Mouse (Mus musculus): ENCODE data around the gene Paf1.

Paf1 gene

DNA sequence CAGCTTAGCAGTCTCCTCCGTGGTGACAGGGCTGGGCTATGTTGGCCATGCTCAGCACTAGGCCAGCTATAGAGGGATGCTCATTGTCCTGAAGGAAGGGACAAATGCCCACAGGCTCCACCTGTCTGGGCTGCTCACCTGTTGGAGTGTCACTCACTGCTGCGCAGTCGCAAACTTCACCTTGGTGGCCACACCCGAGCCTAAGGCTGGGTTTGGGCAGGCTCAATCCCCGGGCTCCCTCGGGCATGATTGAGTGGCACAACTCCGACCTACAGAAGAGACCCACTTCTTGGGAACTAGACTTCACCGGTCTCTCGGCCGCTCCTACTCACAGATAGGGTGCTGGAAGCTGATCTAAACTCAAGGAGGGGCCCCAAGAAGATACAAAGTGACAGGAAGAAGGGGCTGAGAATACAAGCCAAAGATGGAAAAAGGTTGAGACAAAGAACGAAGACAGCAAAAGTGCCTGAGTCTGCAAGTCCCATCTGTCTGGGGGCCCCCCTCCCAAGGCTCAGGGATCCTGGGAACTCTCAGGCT lies 21.7 kb upstream of the Paf1 start:
- in situ Hi-C loops (cut with MboI, MseI): no loop called here

DNA sequence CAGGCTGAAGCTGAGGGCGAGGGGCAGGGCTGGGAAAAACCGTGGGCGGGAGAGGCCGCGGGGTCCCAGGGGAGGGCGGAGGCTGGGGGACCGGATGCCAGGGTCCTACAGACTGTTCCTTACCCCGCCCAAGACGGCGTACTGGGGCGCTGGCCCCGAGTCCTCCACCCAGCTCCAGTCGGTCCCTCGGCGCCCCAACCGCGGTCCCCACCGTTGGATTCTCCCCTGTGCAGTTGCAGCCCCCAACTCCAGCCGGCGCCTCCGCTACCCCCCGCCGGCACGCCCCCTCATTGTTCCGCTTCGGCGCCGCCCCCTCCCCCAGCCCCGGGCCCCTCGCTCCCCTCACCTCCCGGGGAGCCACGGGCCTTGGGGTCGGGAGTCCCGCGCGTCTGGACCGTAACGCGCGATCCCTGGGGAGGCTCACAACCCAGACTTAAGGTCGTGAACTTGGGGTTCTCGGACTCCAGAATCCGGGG lies 21.2 kb upstream of the Paf1 start:
- in situ Hi-C loops (cut with MboI, MseI): no loop called here

- in situ Hi-C loops (cut with MboI, MseI): no loop called here
These were observed 20.3 kb upstream of the Paf1 start, which contains the start of gene Plekhg2 for GRCm38 (mm10) chr7:28372251-28373108. TSS of gene Plekhg2 (minus strand) at chr7:28372599.

GRCm38 (mm10) chr7:28373131-28373581 lies 19.6 kb upstream of the Paf1 start:
- in situ Hi-C loops (cut with MboI, MseI): no loop called here

- in situ Hi-C loops (cut with MboI, MseI): no loop called here
These were observed 18.8 kb upstream of the Paf1 start for GRCm38 (mm10) chr7:28373891-28374495.

DNA sequence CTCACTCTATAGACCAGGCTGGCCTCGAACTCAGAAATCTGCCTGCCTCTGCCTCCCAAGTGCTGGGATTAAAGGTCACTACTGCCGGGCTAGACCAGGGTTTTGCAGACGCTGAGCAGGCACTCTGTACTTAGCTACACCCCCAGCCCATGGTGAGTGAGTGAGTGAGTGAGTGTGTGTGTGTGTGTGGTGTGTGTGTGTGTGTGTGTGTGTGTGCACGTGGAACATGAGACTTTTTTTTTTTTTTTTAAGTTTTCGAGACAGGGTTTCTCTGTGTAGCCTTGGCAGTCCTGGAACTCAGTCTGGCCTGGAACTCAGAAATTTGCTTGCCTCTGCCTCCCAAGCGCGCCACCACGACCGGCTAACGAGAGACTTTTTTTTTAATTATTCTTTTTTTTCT lies 18.1 kb upstream of the Paf1 start:
- in situ Hi-C loops (cut with MboI, MseI): no loop called here

DNA sequence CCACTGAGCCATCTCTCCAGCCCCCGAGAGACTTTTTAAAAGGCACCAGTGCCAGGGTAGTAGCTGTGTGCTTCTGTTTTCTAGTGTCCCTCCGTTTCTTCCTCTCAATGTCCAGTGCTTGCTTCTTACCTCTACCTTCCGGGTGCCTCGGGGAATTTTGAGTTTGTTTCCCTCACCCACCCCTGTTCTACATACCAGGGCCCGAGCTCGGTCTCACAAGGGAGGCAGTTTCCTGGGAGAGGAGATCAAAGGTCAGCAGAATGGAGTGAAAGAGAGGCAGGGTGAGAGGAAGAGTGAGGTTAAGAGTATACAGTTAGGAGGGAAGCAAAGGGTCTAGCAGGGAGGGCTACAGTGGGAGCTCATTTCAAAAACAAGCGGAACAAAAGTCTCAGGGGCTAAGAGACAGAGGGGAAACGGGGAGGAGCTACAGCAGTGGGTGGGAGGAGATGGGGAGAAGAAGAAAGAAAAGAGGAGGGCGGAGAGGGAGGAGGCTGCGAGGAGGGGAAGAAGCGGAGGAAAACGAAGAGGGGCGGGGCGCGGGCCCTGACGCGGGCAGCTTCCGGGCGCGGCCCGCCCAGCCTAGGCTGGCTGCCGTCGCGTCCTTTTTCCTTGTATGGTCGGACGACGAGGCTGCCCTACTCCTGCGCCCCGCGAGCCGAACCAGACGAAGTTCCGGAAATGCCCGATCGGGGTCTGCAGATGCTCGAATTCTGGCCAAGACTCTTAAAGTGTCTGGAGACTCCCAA lies 17.4 kb upstream of the Paf1 start:
- in situ Hi-C loops (cut with MboI, MseI): no loop called here

DNA sequence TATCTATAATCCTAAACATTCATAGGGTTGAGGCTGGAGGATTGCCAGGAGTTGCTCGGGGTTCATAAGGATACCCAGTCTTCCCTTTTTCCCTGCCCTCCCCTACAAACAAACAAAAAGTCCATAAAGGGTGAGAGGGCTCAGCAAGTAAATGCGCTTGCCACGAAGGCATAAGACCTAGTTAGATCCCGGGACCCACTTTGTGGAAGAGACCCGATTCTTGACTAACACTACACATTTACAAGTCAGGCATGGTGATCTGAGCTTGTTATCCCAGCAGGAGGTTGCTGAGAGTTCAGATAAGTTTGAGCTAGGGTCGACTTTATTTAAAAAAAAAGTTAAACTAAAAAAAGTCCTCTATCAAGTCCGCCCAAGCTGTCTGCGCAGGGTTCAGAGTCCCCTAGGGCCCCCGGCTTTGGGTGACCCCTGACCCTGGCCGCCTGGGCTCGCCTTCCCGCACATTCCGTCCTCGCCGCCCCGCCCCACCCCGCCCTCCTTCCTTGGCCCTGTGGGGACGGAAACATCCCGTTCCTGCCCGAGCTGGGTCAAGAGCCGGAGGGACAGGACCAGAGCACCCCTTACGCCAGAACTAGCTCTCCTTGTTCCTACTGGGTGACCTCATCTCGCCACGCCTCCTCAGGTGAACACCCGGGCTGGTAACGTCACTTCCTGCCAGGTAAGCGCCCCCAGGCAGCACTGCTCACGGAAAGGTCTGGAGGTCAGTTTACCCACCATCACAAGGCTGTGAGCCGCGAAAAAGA lies 16.6 kb upstream of the Paf1 start:
- in situ Hi-C loops (cut with MboI, MseI): no loop called here

DNA sequence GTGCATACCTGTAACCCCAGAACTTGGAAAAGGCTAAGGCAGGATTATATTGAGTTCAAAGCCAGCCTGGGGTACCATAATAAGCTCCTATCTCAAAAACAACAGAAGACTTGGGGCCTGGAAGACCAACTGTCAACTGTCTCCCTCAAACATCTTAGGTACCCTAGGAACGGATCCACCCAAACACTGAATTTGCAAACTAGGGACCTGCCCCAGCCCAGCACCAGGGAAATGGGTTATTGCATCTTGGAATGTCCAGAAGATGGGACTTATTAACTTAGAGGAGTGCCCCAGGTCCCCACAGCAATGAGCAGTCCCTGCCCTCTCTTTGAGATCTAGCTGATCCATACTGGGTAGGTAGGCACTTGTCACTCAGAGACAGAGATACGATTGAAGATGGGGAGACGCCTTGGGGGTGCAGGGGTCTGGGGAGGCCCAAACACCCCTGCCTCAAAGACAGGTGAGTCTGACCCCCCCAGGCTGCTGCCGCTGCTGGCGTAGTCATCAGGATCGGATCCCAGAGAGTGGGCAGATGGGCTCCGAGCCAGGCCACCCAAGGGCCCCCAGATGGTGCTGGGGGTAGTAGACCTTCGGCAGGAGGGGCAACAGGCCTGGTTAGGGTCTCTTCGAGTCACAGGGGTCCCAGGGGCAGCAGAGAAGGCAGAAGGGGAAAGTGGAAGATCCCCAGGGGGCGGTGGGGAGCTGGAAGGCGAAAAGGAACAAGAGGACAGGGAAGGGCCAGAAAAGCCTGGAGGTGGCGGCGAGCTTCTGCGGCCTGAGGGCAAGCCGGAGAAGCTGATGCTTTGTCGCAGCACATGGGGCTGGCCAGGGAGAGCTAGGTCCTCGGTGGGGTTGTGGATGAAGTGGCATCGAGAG lies 15.3 kb upstream of the Paf1 start:
- in situ Hi-C loops (cut with MboI, MseI): no loop called here

GRCm38 (mm10) chr7:28378066-28378690 lies 14.6 kb upstream of the Paf1 start:
- in situ Hi-C loops (cut with MboI, MseI): no loop called here

DNA sequence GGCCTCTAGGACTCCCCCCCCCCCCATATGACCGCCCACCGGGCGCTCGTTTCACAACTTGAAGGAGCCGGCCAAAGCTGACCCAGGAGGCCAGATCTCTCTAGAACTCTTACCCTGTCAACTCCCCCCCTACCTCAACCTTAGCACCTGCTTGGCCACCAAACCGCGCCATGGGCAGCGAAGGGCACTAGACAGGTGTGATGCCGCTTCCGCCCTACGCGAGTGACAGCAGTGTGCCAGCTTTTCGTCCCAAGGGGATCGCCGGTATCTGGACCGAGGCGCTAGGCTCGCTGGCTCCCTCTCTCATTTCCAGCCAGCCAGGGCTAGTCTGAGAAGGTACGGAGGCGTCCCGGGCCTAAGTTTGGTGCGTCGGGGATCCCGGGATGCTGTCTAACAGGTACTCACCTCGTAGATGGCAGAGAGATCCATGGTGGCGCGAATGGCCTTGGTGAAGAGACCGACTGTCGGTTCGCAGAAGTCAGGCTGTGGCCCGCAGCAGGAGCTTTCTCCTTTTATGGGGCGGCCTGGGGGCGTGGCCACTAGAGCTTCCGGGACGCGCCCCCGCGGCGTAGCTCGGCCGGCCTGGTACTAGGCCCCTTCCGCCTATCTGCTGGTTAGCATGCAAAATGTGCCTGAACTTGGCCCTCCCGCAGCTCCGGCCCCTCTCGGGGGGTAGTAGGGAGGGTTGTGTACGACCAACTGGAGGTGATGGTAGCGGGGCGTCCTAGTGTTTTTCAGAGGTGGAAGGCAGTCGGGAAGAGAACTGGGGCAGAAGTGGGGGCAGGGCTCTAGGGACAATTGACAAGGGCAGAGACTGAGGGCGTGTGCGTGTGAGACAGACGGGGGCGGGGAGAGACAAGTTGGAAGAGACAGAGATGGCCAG lies 13.7 kb upstream of the Paf1 start:
- in situ Hi-C loops (cut with MboI, MseI): no loop called here

GRCm38 (mm10) chr7:28380237-28381016 lies 12.3 kb upstream of the Paf1 start, which contains the start of gene Zfp36:
TSS of gene Zfp36 (minus strand) at chr7:28380253.
- in situ Hi-C loops (cut with MboI, MseI): no loop called here

DNA sequence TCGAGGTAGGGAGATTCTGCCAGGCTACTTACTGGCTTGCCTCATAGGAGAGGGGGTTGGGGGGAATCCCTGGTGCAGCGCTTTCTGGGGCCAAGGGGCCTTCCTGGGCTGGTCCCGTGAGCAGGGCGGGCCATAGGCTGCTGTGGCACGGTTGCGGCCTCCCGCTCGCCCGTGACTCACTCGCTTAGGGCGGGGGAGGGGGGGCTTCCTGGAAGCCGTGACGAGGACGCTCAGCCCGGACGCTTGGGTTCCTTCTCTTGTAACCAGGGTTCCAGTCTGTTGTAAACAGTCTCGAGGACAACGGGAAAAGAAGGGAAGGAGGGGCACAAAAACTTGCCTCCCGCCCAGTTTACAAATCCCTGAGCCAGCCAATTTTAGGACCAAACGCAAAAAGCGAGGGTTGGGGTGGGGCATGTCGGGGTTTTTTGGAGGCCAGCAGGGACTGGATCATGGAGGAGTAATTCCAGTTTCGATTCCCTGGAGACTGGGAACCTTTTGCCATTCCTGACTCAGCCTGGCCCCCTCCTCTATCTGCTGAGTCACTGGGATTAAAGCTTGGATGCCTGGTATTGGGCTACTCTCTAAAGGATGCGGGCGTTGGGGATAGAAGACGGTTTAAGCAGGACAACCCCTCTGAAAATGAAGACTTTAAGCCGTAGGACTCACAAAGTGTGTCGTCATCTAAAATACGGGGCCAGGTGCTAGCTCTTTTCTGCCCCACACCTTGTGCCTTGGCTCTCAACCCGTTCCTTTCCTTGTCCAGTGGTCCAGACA lies 11.5 kb upstream of the Paf1 start:
- in situ Hi-C loops (cut with MboI, MseI): no loop called here

DNA sequence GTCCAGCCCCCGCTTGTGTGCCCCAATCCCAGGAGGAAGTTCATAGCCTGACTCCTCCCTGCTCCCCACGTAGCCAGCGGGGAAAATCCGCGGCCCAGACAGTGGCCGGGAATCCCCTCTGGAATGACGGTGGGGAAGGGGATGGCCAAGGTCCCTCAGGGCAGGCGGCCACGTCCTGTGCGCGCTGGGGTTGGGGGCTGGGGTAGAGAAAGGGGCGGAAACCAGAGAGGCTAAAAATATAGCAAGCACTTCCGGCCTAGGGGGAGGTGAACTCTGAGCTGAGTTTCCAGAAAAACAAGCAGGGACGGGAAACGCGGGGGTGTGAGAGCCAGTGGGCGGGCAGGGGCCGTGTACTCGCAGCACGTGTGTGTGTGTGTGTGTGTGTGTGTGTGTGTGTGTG lies 10.8 kb upstream of the Paf1 start:
- in situ Hi-C loops (cut with MboI, MseI): no loop called here

DNA sequence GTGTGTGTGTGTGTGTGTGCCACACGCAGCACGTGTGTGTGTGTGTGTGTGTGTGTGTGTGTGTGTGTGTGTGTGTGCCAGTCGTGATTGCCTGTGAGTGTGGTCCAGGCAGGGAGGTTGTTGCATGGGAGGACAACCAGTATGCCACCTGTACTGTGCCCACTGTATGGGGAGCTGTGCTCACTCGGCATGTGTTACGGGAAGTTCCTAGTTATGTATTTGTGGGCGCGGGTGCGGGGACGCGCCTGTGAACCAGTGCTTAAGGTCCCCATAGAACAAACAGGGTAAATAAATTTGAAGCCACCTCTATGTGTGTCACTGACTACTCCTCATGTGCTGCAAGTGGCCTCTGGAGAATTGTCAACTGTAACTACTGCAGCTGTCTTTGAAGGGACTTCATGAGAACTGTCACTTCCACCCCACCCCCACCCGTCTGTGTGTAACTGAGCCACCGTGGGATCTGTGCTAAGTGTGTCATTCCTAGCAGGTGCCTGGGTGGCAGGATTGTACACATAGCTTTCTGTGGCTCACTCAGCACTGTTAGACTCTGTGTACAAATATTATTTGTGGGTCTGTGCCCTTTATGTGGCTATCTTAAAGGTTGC lies 10.3 kb upstream of the Paf1 start:
- in situ Hi-C loops (cut with MboI, MseI): no loop called here

DNA sequence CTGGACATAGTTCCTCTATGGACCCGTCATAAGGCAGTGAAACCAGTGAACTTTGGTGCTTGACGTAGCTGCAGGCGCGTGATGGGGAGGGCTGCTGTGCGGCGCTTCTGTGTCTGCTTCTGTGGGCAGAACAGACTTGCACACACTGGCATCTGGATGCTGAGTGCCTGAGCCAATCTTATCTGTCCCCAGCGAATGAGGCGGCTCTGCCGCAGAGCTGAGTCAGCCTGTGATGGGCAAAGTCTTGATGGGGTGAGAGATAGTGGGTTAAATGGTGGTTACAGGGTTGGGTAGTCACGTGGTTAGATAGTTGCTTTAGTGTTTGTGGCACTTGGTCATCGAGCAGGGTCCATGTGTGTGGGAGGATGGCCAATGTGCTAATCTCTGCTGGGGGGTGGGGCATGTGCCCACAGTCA lies 9.8 kb upstream of the Paf1 start:
- in situ Hi-C loops (cut with MboI, MseI): no loop called here

DNA sequence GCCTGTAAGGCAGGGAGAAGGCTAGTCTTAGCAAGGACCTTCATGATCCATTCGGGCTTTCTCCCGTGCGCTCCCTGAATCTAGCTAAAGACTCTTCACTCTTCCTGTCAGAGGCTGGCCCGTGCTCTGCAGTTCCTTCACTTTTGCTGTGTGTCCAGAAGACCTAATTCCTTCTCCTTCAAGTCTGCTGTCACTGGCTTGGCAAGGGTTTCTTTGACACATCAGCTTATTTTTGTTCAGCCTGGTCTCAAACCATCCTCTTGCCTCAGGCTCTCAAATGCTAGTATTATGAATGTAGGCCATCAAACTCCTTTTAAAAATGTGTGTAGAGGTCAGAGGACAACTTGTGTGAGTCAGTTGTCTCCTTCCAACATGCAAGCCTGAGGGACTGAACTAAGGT lies 9.1 kb upstream of the Paf1 start:
- in situ Hi-C loops (cut with MboI, MseI): no loop called here
